Mouse (Mus musculus) lung, adult 2 months (tissue): ENCODE data around the gene Tex101.

Experiments
- CTCF ChIP-seq: fragments of 200-500 bp; IDR thresholded peaks from 2 replicates; pipeline ENCODE4 v1.5.1; 2011; ENCODE audit warnings: mild to moderate bottlenecking, low read length, control low read depth; ENCODE audit not compliant: insufficient read depth
- POLR2A ChIP-seq: fragments of 200-500 bp; IDR thresholded peaks from 2 replicates; pipeline ENCODE4 v1.6.1; 2011; ENCODE audit warnings: low read depth, mild to moderate bottlenecking, control low read depth, low read length, borderline replicate concordance; ENCODE audit errors: extremely low read depth

DNA sequence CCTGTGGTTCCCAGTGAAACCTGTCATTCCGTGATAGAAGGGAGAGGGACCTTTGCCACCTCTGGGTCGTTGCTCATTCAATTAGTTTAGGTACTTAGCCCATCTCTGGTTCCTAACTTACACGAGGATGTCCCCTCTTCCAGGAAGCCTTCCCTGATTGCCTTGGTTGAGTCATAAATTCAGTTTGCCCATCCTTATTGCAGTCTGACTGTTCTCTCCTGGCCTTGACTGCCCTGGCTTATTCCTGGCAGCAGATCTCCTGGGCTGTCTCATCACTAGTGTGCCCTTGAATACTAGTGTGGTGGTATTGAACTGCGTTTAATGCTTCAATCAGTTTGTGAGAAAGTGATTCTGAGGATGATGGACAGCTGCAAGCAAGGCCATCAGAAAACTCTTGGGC is 46.8 kb downstream of the Tex101 start:
- TF ChIP-seq CTCF (no peak), POLR2A (no peak)
